Mouse (Mus musculus): ENCODE data around the gene Mark3.

DNA sequence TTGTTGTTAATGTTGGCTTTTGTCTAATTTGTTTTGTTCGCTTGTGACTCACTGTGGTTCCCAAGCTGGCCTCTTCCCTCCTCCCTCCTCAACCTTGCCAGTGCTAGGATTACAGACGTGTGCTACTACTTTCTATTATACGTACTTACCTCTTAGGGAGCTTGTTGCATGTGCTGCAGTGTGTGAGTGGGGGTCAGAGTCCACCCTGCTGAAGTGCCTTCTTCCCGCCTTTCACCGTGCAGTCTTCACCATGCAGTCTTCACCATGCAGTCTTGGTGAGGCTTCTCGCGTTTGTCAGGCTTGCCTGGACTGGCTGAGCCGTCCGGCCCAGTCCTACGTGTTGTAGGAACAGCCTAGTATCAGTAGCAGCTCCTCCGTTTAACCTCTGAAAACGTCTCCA lies 12.9 kb downstream of the Mark3 start:
- TF ChIP-seq CTCF (conservative IDR thresholded peaks at IDR 0.05 in 1 of 2, IDR thresholded peaks at IDR 0.05 in 1 of 2; ENCODE audit: low read depth in 2 of 2, low read length in 2 of 2), result no peak
- no peak for TF ChIP-seq POLR2A (IDR thresholded peaks at IDR 0.05; ENCODE audit: low read depth, low read length)
- TF ChIP-seq ZKSCAN1 (IDR thresholded peaks at IDR 0.05; ENCODE audit: borderline replicate concordance, low read depth, low read length), result no peak
- TF ChIP-seq RAD21 (IDR thresholded peaks at IDR 0.05; ENCODE audit: low read depth, low read length), result no peak
- no peak for TF ChIP-seq ZC3H11A (IDR thresholded peaks at IDR 0.05; ENCODE audit: low read depth, low read length)
- no peak for TF ChIP-seq TBP (conservative IDR thresholded peaks at IDR 0.05; ENCODE audit: low read depth, low read length)
- TF ChIP-seq ETS1 (conservative IDR thresholded peaks at IDR 0.05; ENCODE audit: low read depth, low read length), result no peak
- TF ChIP-seq ZMIZ1 (IDR thresholded peaks at IDR 0.05; ENCODE audit: low read depth, low read length), result no peak
- TF ChIP-seq NRF1 (IDR thresholded peaks at IDR 0.05; ENCODE audit: low read depth, low read length), result no peak
- no peak for TF ChIP-seq MXI1 (IDR thresholded peaks at IDR 0.05; ENCODE audit: low read depth, low read length)
- TF ChIP-seq RCOR1 (conservative IDR thresholded peaks at IDR 0.05; ENCODE audit: low read depth, low read length), result no peak
- no peak for TF ChIP-seq E2F4 (IDR thresholded peaks at IDR 0.05; ENCODE audit: insufficient replicate concordance, low read depth, low read length)
